8 mouse cellular contexts compared by ENCODE assay signal in genomic region chr9:50616161-50616560, GRCm38 (mm10). TPM values are rescaled to one million over a fixed set of nuclear protein-coding genes. Genes with fewer than 3 reads are reported as not detected.
DNase-seq lines count a peak whose midpoint lies in the region; ATAC-seq and TF ChIP-seq lines count a peak whose summit lies in the region.

No protein-coding gene starts in this region.

- TF ChIP-seq EP300 in heart, postnatal 0 days (IDR thresholded peaks at IDR 0.05; ENCODE audit: low read depth): no peak

- 35% methylated on average over 11 of the region's 11 CpGs for WGBS in heart, embryonic 13.5 days
- WGBS in heart, postnatal 0 days: 31% methylated on average over 11 of the region's 11 CpGs
- WGBS in macrophage (ENCODE audit: missing documents): 45% methylated on average over 10 of the region's 11 CpGs

- peaks cover 44% of the 10 kb centered on the region for H3K79me2 ChIP-seq in macrophage (ENCODE audit: inconsistent target)

- intact Hi-C loops in heart, postnatal 10 days (cut with DNase I): loop anchor here (5.0 kb wide), 1 partner anchor 151 kb away; the partner anchor contains the start of gene Fdxacb1

- DNase-seq in heart, postnatal 10 days: no peak
- DNase-seq in ES-E14 (ENCODE audit: low read depth, low spot score) (no peak), adipocyte (ENCODE audit: low spot score) (no peak)
- DNase-seq in heart, postnatal 0 days (ENCODE audit: low spot score): no peak
- DNase-seq in embryo, embryonic 9.5 days (ENCODE audit: extremely low spot score): no peak

- no peak for ATAC-seq in heart, embryonic 13.5 days (ENCODE audit: extremely low read depth, insufficient number of reproducible peaks, low FRiP score, low TSS enrichment)
- ATAC-seq in heart, postnatal 0 days (ENCODE audit: insufficient read depth, low read depth): no peak
- no peak for ATAC-seq in monocyte, adult 5-6 weeks (replicated peaks; ENCODE audit: insufficient number of reproducible peaks, low FRiP score, low TSS enrichment, poor library complexity, severe bottlenecking)

- peak overlapping the region; percentile 99 for H3K4me3 ChIP-seq in heart, embryonic 13.5 days
- H3K4me3 ChIP-seq in ES-E14 (ENCODE audit: insufficient read depth in 1 of 2, low read depth in 1 of 2, low read length in 2 of 2, poor library complexity in 1 of 2, severe bottlenecking in 1 of 2) (peak overlapping the region; percentile 78 to 86), macrophage (ENCODE audit: inconsistent target) (peak overlapping the region; percentile 76)
- H3K4me3 ChIP-seq in heart, postnatal 0 days (ENCODE audit: low read depth, low read length): peak overlapping the region; percentile 89

- peaks cover 15% of the 10 kb centered on the region for H3K4me1 ChIP-seq in heart, embryonic 13.5 days
- H3K4me1 ChIP-seq in ES-E14 (ENCODE audit: control insufficient read depth in 2 of 2, insufficient read depth in 2 of 2, low read length in 2 of 2, poor library complexity in 1 of 2): peaks cover 2 to 4% of the 10 kb centered on the region in 2 experiments; a peak in 1 of 4 replicates
- H3K4me1 ChIP-seq in heart, postnatal 0 days (ENCODE audit: control insufficient read depth, insufficient read depth): peaks cover 11% of the 10 kb centered on the region

- H3K27me3 ChIP-seq in heart, embryonic 13.5 days (replicated peaks): no peaks in the 10 kb centered on the region
- H3K27me3 ChIP-seq in heart, postnatal 0 days (ENCODE audit: control insufficient read depth, insufficient read depth, low read length): no peaks in the 10 kb centered on the region

- H3K9me3 ChIP-seq in heart, embryonic 13.5 days: no peaks in the 10 kb centered on the region
- no peaks in the 10 kb centered on the region for H3K9me3 ChIP-seq in ES-E14 (ENCODE audit: control insufficient read depth, insufficient read depth, low read depth, low read length)
- no peaks in the 10 kb centered on the region for H3K9me3 ChIP-seq in heart, postnatal 0 days (replicated peaks; ENCODE audit: control insufficient read depth, low read length)

- H3K27ac ChIP-seq in heart, embryonic 13.5 days (replicated peaks): no peak overlapping the region; the same call in 1 of the 2 replicates
- H3K27ac ChIP-seq in ES-E14 (ENCODE audit: insufficient read depth, low read depth, low read length, poor library complexity, severe bottlenecking) (no peak overlapping the region; the same call in 1 of the 2 replicates), macrophage (no peak overlapping the region)
- H3K27ac ChIP-seq in heart, postnatal 0 days (ENCODE audit: low read depth): peak overlapping the region; percentile 98

- no peak for TF ChIP-seq CTCF in heart, postnatal 0 days (IDR thresholded peaks at IDR 0.05; ENCODE audit: low read depth)

- peak overlapping the region; percentile 91 for H3K4me2 ChIP-seq in heart, embryonic 13.5 days
- peak overlapping the region; percentile 80 for H3K4me2 ChIP-seq in heart, postnatal 0 days (ENCODE audit: low read depth, low read length)

- peaks cover 42% of the 10 kb centered on the region for H3K36me3 ChIP-seq in heart, embryonic 13.5 days
- H3K36me3 ChIP-seq in ES-E14 (ENCODE audit: control insufficient read depth, insufficient read depth, low read length, poor library complexity, severe bottlenecking) (peaks cover 5% of the 10 kb centered on the region), macrophage (ENCODE audit: inconsistent target) (peaks cover 26% of the 10 kb centered on the region)
- peaks cover 30% of the 10 kb centered on the region for H3K36me3 ChIP-seq in heart, postnatal 0 days (replicated peaks; ENCODE audit: control insufficient read depth, insufficient read depth, low read length)

- H3K9ac ChIP-seq in heart, embryonic 13.5 days: peak overlapping the region; percentile 96
- peak overlapping the region; percentile 89 for H3K9ac ChIP-seq in ES-E14 (ENCODE audit: insufficient read depth, low read depth, low read length, poor library complexity, severe bottlenecking)
- H3K9ac ChIP-seq in heart, postnatal 0 days (replicated peaks; ENCODE audit: low read depth, low read length): peak overlapping the region; percentile 89

- in situ Hi-C loops in ES-E14 (cut with MboI; ENCODE audit: low sequenced_read_pairs in 2 of 2, unreplicated experiment in 2 of 2): no loop called here

TF ChIP-seq in ES-E14, 5 proteins besides CTCF, POLR2A, EP300 and RAD21:
- TF ChIP-seq ZC3H11A (IDR thresholded peaks at IDR 0.05; ENCODE audit: borderline replicate concordance, low read depth, low read length): no peak
- no peak for TF ChIP-seq CHD2 (IDR thresholded peaks at IDR 0.05; ENCODE audit: low read depth, low read length)
- no peak for TF ChIP-seq ZNF384 (IDR thresholded peaks at IDR 0.05; ENCODE audit: low read depth, low read length)
- no peak for TF ChIP-seq MAFK (IDR thresholded peaks at IDR 0.05; ENCODE audit: insufficient read depth, low read depth, low read length)
- no peak for TF ChIP-seq HCFC1 (IDR thresholded peaks at IDR 0.05; ENCODE audit: borderline replicate concordance, insufficient read depth, low read length)

RNA-seq across cellular contexts. Expression of gene Pih1d2, which starts 1.0 kb away (rescaled TPM):
- polyA plus RNA-seq in heart, embryonic 13.5 days (2015; fragmentation: Nextera tagmentation; extraction: Ambion mirVana): 1.8 and 3.2 TPM in 2 replicates
- total RNA-seq in heart, postnatal 10 days (2021): under 1 TPM; 0.26 to 0.92 TPM
- total RNA-seq in ES-E14 (2012; rRNA removed): 2.3 and 3.3 TPM in 2 replicates
- 0.27 TPM in 1 of 2 replicates, not detected in the other for total RNA-seq in heart, postnatal 0 days (2014; rRNA removed; ENCODE audit: low replicate concordance)
- polyA plus RNA-seq in heart, postnatal 0 days (2015; fragmentation: Nextera tagmentation; extraction: Ambion mirVana): 1.2 and 1.5 TPM in 2 replicates
- total RNA-seq in macrophage (2018; cell fraction: chromatin; rRNA removed): 1 to 10 TPM in 11 of 26 experiments, under 1 TPM in 5, not detected in 10; 0.48 to 8.8 (median 1.4) TPM
- under 1 TPM; 0.17 to 0.96 (median 0.49) TPM for total RNA-seq in macrophage (2018; cell fraction: cytosol; rRNA removed)
- total RNA-seq in macrophage (2018; cell fraction: nucleus; rRNA removed): 1 to 10 TPM in 14 of 26 experiments, under 1 TPM in 8, not detected in 4; 0.46 to 3.2 (median 1.3) TPM
- 0.34 to 1.1 TPM (median 0.45 TPM) in 3 replicates for polyA plus RNA-seq in macrophage (2018)
- 2.2 TPM in 1 of 3 replicates, not detected in the others for total RNA-seq in monocyte, adult 5-6 weeks (2017)

RNA-seq across cellular contexts. Expression of gene Nkapd1, which starts 1.1 kb away (rescaled TPM):
- polyA plus RNA-seq in heart, embryonic 13.5 days (2015; fragmentation: Nextera tagmentation; extraction: Ambion mirVana): 15.1 and 15.5 TPM in 2 replicates
- 10 to 100 TPM; 22.6 to 23.3 TPM for total RNA-seq in heart, postnatal 10 days (2021)
- total RNA-seq in ES-E14 (2012; rRNA removed): 16.1 and 17.8 TPM in 2 replicates
- 10.0 and 14.5 TPM in 2 replicates for total RNA-seq in heart, postnatal 0 days (2014; rRNA removed; ENCODE audit: low replicate concordance)
- 13.4 and 14.3 TPM in 2 replicates for polyA plus RNA-seq in heart, postnatal 0 days (2015; fragmentation: Nextera tagmentation; extraction: Ambion mirVana)
- 10 to 100 TPM; 18.2 to 70.8 (median 47.2) TPM for total RNA-seq in macrophage (2018; cell fraction: chromatin; rRNA removed)
- total RNA-seq in macrophage (2018; cell fraction: cytosol; rRNA removed): 10 to 100 TPM; 16.5 to 28.0 (median 20.7) TPM
- 10 to 100 TPM; 15.8 to 62.4 (median 34.6) TPM for total RNA-seq in macrophage (2018; cell fraction: nucleus; rRNA removed)
- 17.0 to 40.6 TPM (median 19.3 TPM) in 3 replicates for polyA plus RNA-seq in macrophage (2018)
- total RNA-seq in monocyte, adult 5-6 weeks (2017): 22.0 to 44.9 TPM (median 38.8 TPM) in 3 replicates

RNA-seq across cellular contexts. Expression of gene Timm8b, which starts 12.5 kb away (rescaled TPM):
- polyA plus RNA-seq in heart, embryonic 13.5 days (2015; fragmentation: Nextera tagmentation; extraction: Ambion mirVana): 247 and 287 TPM in 2 replicates
- total RNA-seq in heart, postnatal 10 days (2021): 100 to 1,000 TPM; 215 to 218 TPM
- total RNA-seq in ES-E14 (2012; rRNA removed): 133 and 179 TPM in 2 replicates
- total RNA-seq in heart, postnatal 0 days (2014; rRNA removed; ENCODE audit: low replicate concordance): 115 and 163 TPM in 2 replicates
- 445 and 461 TPM in 2 replicates for polyA plus RNA-seq in heart, postnatal 0 days (2015; fragmentation: Nextera tagmentation; extraction: Ambion mirVana)
- total RNA-seq in macrophage (2018; cell fraction: chromatin; rRNA removed): 10 to 100 TPM in 10 of 26 experiments, 1 to 10 TPM in 14, not detected in 2; 2.7 to 19.9 (median 7.9) TPM
- total RNA-seq in macrophage (2018; cell fraction: cytosol; rRNA removed): 100 to 1,000 TPM in 19 of 26 experiments, 10 to 100 TPM in 7; 86.0 to 197 (median 118) TPM
- total RNA-seq in macrophage (2018; cell fraction: nucleus; rRNA removed): 10 to 100 TPM in 24 of 26 experiments, 1 to 10 TPM in 2; 3.8 to 54.0 (median 23.9) TPM
- 108 to 125 TPM (median 123 TPM) in 3 replicates for polyA plus RNA-seq in macrophage (2018)
- 95.8 to 107 TPM (median 98.7 TPM) in 3 replicates for total RNA-seq in monocyte, adult 5-6 weeks (2017)

RNA-seq across cellular contexts. Expression of gene Sdhd, which starts 12.5 kb away (rescaled TPM):
- polyA plus RNA-seq in heart, embryonic 13.5 days (2015; fragmentation: Nextera tagmentation; extraction: Ambion mirVana): 568 and 646 TPM in 2 replicates
- total RNA-seq in heart, postnatal 10 days (2021): 100 to 1,000 TPM; 780 to 786 TPM
- total RNA-seq in ES-E14 (2012; rRNA removed): 160 and 168 TPM in 2 replicates
- total RNA-seq in heart, postnatal 0 days (2014; rRNA removed; ENCODE audit: low replicate concordance): 980 and 992 TPM in 2 replicates
- polyA plus RNA-seq in heart, postnatal 0 days (2015; fragmentation: Nextera tagmentation; extraction: Ambion mirVana): 1,236 and 1,240 TPM in 2 replicates
- total RNA-seq in macrophage (2018; cell fraction: chromatin; rRNA removed): 10 to 100 TPM in 16 of 26 experiments, 1 to 10 TPM in 10; 2.5 to 28.4 (median 11.9) TPM
- 100 to 1,000 TPM; 120 to 179 (median 146) TPM for total RNA-seq in macrophage (2018; cell fraction: cytosol; rRNA removed)
- 10 to 100 TPM; 19.4 to 75.3 (median 44.1) TPM for total RNA-seq in macrophage (2018; cell fraction: nucleus; rRNA removed)
- polyA plus RNA-seq in macrophage (2018): 84.1 to 152 TPM (median 148 TPM) in 3 replicates
- 89.9 to 129 TPM (median 106 TPM) in 3 replicates for total RNA-seq in monocyte, adult 5-6 weeks (2017)

RNA-seq across cellular contexts. Expression of gene Dlat, which starts 43.4 kb away (rescaled TPM):
- polyA plus RNA-seq in heart, embryonic 13.5 days (2015; fragmentation: Nextera tagmentation; extraction: Ambion mirVana): 106 and 116 TPM in 2 replicates
- 100 to 1,000 TPM; 336 to 364 TPM for total RNA-seq in heart, postnatal 10 days (2021)
- total RNA-seq in ES-E14 (2012; rRNA removed): 43.4 and 46.3 TPM in 2 replicates
- total RNA-seq in heart, postnatal 0 days (2014; rRNA removed; ENCODE audit: low replicate concordance): 155 and 215 TPM in 2 replicates
- 203 and 204 TPM in 2 replicates for polyA plus RNA-seq in heart, postnatal 0 days (2015; fragmentation: Nextera tagmentation; extraction: Ambion mirVana)
- 10 to 100 TPM in 23 of 26 experiments, 1 to 10 TPM in 3; 3.6 to 46.3 (median 22.9) TPM for total RNA-seq in macrophage (2018; cell fraction: chromatin; rRNA removed)
- 10 to 100 TPM; 18.7 to 29.9 (median 26.3) TPM for total RNA-seq in macrophage (2018; cell fraction: cytosol; rRNA removed)
- total RNA-seq in macrophage (2018; cell fraction: nucleus; rRNA removed): 10 to 100 TPM in 21 of 26 experiments, 1 to 10 TPM in 5; 5.2 to 35.4 (median 16.6) TPM
- 17.0 to 33.3 TPM (median 24.8 TPM) in 3 replicates for polyA plus RNA-seq in macrophage (2018)
- total RNA-seq in monocyte, adult 5-6 weeks (2017): 19.0 to 26.5 TPM (median 26.5 TPM) in 3 replicates
